Mouse (Mus musculus): ENCODE data around the gene Nadk. TPM values are rescaled to one million over a fixed set of nuclear protein-coding genes. Genes with fewer than 3 reads are reported as not detected.

The Nadk gene
- polyA plus RNA-seq, 1 experiment from 2014 or later, result 40.9 TPM

GRCm38 (mm10) chr4:155571442-155571841, 9.3 kb downstream of the Nadk start:
- Histone ChIP-seq H3K4me2 (no peak overlapping the region), H3K4me3 (no peak overlapping the region), H3K9ac (no peak overlapping the region), H3K27me3 (no peaks in the 10 kb centered on the region), H3K9me3 (replicated peaks) (no peaks in the 10 kb centered on the region), H3K27ac (no peak overlapping the region), H3K4me1 (replicated peaks) (peaks cover 15% of the 10 kb centered on the region), H3K36me3 (no peaks in the 10 kb centered on the region)
- 62% methylated on average over 2 of the region's 2 CpGs for WGBS
- no peak for ATAC-seq (replicated peaks; ENCODE audit: insufficient number of reproducible peaks, insufficient read depth, low FRiP score, low read depth)

GRCm38 (mm10) chr4:155573155-155573554, 11.0 kb downstream of the Nadk start:
- Histone ChIP-seq H3K27ac (no peak overlapping the region), H3K9ac (no peak overlapping the region), H3K4me2 (no peak overlapping the region), H3K36me3 (peaks cover 7% of the 10 kb centered on the region; the same call in 1 of the 2 replicates), H3K9me3 (replicated peaks) (no peaks in the 10 kb centered on the region), H3K4me3 (no peak overlapping the region), H3K27me3 (no peaks in the 10 kb centered on the region), H3K4me1 (replicated peaks) (peaks cover 14% of the 10 kb centered on the region)
- no peak for ATAC-seq (replicated peaks; ENCODE audit: insufficient number of reproducible peaks, insufficient read depth, low FRiP score, low read depth)
- WGBS, result 83% methylated on average over 2 of the region's 2 CpGs

- no peak overlapping the region for H3K27ac ChIP-seq
- H3K4me2 ChIP-seq, result no peak overlapping the region
- H3K4me1 ChIP-seq (replicated peaks), result peaks cover 9% of the 10 kb centered on the region; the same call in 1 of the 2 replicates
- no peaks in the 10 kb centered on the region for H3K9me3 ChIP-seq (replicated peaks)
- no peaks in the 10 kb centered on the region for H3K27me3 ChIP-seq
- H3K36me3 ChIP-seq, result peaks cover 7% of the 10 kb centered on the region; the same call in 1 of the 2 replicates
- no peak overlapping the region for H3K4me3 ChIP-seq
- ATAC-seq (replicated peaks; ENCODE audit: insufficient number of reproducible peaks, insufficient read depth, low FRiP score, low read depth), result no peak
- WGBS, result 88% methylated on average over 9 of the region's 9 CpGs
- no peak overlapping the region for H3K9ac ChIP-seq
Observed at GRCm38 (mm10) chr4:155573876-155574275, 11.7 kb downstream of the Nadk start.

- H3K27me3 ChIP-seq, result no peaks in the 10 kb centered on the region
- H3K9me3 ChIP-seq (replicated peaks), result no peaks in the 10 kb centered on the region
- no peak for ATAC-seq (replicated peaks; ENCODE audit: insufficient number of reproducible peaks, insufficient read depth, low FRiP score, low read depth)
- H3K4me3 ChIP-seq, result no peak overlapping the region
- H3K27ac ChIP-seq, result no peak overlapping the region
- WGBS, result 72% methylated on average over 11 of the region's 11 CpGs
- peaks cover 7% of the 10 kb centered on the region; the same call in 1 of the 2 replicates for H3K36me3 ChIP-seq
- 0 out of 2 replicates have a peak, but pooled peaks cover 8% of the 10 kb centered on the region for H3K4me1 ChIP-seq (replicated peaks)
- no peak overlapping the region for H3K9ac ChIP-seq
- no peak overlapping the region for H3K4me2 ChIP-seq
Observed at GRCm38 (mm10) chr4:155574931-155575330, 12.8 kb downstream of the Nadk start.

DNA sequence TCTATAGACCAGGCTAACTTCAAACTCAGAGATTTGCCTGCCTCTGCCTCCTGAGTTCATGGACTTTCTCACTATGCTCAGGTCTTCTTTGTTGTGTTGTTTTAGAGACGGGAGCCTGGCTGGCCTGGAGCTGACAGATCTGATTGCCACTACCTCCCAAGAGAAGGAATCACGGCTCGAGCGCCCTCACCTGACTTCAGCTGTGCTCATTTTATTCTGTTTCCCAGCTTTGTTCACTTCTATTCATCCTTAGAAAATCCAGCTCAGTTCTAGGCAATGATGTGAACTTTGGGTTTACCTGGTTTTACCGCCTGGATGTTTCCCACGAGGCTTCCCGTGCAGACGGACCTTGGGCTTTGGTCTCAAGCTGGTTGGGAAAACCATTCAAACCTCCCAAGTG, 13.3 kb downstream of the Nadk start:
- Histone ChIP-seq H3K27me3 (no peaks in the 10 kb centered on the region), H3K4me1 (replicated peaks) (0 out of 2 replicates have a peak, but pooled peaks cover 7% of the 10 kb centered on the region), H3K27ac (no peak overlapping the region), H3K4me3 (no peak overlapping the region), H3K4me2 (no peak overlapping the region), H3K36me3 (peaks cover 7% of the 10 kb centered on the region; the same call in 1 of the 2 replicates), H3K9me3 (replicated peaks) (no peaks in the 10 kb centered on the region), H3K9ac (no peak overlapping the region)
- 87% methylated on average over 8 of the region's 8 CpGs for WGBS
- ATAC-seq (replicated peaks; ENCODE audit: insufficient number of reproducible peaks, insufficient read depth, low FRiP score, low read depth), result no peak

DNA sequence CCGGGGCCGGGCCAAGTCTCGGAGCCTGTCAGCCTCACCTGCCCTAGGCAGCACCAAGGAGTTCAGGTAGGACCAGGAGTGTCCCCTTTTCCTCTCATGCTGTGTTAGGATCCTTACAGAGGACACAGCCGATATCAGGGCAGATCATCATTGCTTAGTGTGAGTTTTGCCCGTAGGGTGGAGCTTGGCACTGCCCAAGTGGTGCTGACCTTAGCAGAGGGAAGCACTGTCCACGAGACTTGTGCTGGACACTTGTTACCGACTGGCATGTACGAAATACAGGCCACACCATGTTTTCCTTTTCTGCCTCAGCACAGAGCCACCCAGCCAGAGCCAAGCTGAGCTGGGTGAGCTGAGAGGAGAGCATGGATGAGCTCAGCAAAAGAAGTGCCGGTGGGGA, 15.0 kb downstream of the Nadk start:
- no peaks in the 10 kb centered on the region for H3K9me3 ChIP-seq (replicated peaks)
- no peak for ATAC-seq (replicated peaks; ENCODE audit: insufficient number of reproducible peaks, insufficient read depth, low FRiP score, low read depth)
- no peak overlapping the region for H3K4me3 ChIP-seq
- H3K9ac ChIP-seq, result no peak overlapping the region
- H3K27ac ChIP-seq, result no peak overlapping the region
- no peak overlapping the region for H3K4me2 ChIP-seq
- peaks cover 7% of the 10 kb centered on the region; the same call in 1 of the 2 replicates for H3K36me3 ChIP-seq
- 0 out of 2 replicates have a peak, but pooled peaks cover 4% of the 10 kb centered on the region for H3K4me1 ChIP-seq (replicated peaks)
- H3K27me3 ChIP-seq, result no peaks in the 10 kb centered on the region
- WGBS, result 88% methylated on average over 9 of the region's 9 CpGs

GRCm38 (mm10) chr4:155577741-155578140, 15.6 kb downstream of the Nadk start:
- Histone ChIP-seq H3K9ac (no peak overlapping the region), H3K9me3 (replicated peaks) (no peaks in the 10 kb centered on the region), H3K36me3 (peaks cover 9% of the 10 kb centered on the region; the same call in 1 of the 2 replicates), H3K4me1 (replicated peaks) (0 out of 2 replicates have a peak, but pooled peaks cover 4% of the 10 kb centered on the region), H3K27ac (no peak overlapping the region), H3K4me3 (no peak overlapping the region), H3K4me2 (no peak overlapping the region), H3K27me3 (no peaks in the 10 kb centered on the region)
- WGBS, result 82% methylated on average over 5 of the region's 5 CpGs
- ATAC-seq (replicated peaks; ENCODE audit: insufficient number of reproducible peaks, insufficient read depth, low FRiP score, low read depth), result no peak

DNA sequence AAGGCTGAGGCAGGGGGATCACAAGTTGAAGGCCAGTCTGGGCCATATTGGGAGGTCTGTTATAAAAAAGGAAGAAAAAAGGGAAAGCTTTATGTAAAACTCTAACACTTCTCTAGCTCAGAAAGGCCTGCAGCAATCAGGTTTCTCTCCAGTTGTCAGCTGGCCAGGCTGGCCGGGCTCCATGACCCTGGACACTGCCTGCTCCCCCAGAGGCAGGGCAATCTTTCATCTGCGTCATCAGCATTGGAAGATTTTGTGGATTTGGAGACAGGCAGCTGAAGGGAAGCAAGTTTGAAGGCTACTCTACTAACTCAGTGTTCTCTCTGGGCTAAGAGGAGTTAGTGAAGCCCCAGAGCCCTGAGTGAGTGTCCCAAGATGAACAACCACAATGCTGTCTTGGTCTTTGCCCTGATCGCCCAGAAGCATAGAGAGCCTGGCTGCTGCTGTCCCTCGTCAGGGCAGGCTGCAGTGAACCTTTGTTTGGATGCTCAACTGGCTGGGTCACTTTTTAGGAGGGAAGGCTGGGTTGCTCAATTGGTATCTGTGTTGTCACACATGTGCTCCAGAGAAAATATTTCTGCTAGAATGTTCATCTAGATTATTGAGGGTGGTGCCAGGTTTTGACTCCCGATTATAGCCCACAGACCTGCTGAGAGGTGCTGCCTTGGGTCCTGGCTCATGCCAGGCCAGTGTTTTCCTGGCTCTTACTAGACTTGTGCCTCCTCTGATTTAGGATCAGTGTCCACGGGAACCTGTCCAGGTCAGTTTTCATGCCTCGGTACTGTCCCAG, 16.4 kb downstream of the Nadk start:
- Histone ChIP-seq H3K27ac (no peak overlapping the region), H3K4me3 (no peak overlapping the region), H3K27me3 (no peaks in the 10 kb centered on the region), H3K36me3 (peaks cover 14% of the 10 kb centered on the region; the same call in 1 of the 2 replicates), H3K9ac (no peak overlapping the region), H3K9me3 (replicated peaks) (no peaks in the 10 kb centered on the region), H3K4me1 (replicated peaks) (0 out of 2 replicates have a peak, but pooled peaks cover 4% of the 10 kb centered on the region), H3K4me2 (no peak overlapping the region)
- WGBS, result 77% methylated on average over 7 of the region's 7 CpGs
- no peak for ATAC-seq (replicated peaks; ENCODE audit: insufficient number of reproducible peaks, insufficient read depth, low FRiP score, low read depth)

DNA sequence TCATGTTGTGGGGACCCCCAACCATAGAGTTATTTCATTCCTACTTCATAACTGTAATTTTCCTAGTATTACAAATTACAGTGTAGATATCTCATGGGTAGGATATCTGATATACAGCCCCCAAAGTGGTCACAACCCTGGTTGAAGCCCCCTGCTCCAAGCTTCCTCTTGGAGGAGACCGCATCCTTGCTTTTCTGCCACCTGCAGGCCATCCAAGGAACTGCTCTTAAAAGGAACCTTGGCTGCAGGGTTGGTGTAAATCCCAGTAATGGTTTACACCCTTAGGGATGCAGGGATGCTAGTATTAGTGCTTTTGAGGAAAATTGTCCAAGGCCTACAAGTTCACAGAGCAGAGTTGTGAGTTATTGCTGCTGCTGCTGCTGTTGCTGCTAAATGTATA, 18.2 kb downstream of the Nadk start:
- Histone ChIP-seq H3K27ac (no peak overlapping the region), H3K4me1 (replicated peaks) (no peaks in the 10 kb centered on the region), H3K4me3 (no peak overlapping the region), H3K4me2 (no peak overlapping the region), H3K36me3 (peaks cover 31% of the 10 kb centered on the region), H3K27me3 (no peaks in the 10 kb centered on the region), H3K9me3 (replicated peaks) (no peaks in the 10 kb centered on the region), H3K9ac (no peak overlapping the region)
- ATAC-seq (replicated peaks; ENCODE audit: insufficient number of reproducible peaks, insufficient read depth, low FRiP score, low read depth), result no peak
- WGBS, result 33% methylated on average over 1 of the region's 1 CpGs

GRCm38 (mm10) chr4:155582279-155582905, 20.2 kb downstream of the Nadk start:
- Histone ChIP-seq H3K36me3 (peaks cover 44% of the 10 kb centered on the region), H3K27me3 (no peaks in the 10 kb centered on the region), H3K9me3 (replicated peaks) (no peaks in the 10 kb centered on the region), H3K4me2 (no peak overlapping the region), H3K4me3 (no peak overlapping the region), H3K9ac (no peak overlapping the region), H3K27ac (no peak overlapping the region), H3K4me1 (replicated peaks) (no peaks in the 10 kb centered on the region)
- ATAC-seq (replicated peaks; ENCODE audit: insufficient number of reproducible peaks, insufficient read depth, low FRiP score, low read depth), result no peak
- WGBS, result 89% methylated on average over 6 of the region's 6 CpGs

DNA sequence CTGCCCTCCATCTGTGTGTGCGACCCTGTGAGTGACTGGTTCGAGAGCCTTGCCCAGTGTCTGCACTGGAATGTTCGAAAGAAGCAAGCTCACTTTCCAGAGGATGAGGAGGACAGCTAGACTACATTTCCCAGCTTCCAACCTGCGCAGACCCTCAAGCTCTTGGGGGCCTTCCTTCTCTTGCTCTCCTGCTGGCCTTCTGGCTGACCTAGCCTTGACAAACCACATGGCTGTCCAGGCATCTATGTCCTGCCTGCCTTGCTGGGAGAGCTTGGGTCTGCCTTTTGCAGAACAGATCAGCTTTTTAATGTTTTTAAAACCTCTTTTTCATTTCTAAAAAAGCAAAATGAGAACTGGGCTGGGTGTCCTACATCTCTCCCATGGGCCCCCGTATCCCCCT, 27.2 kb downstream of the Nadk start:
- Histone ChIP-seq H3K9me3 (replicated peaks) (no peaks in the 10 kb centered on the region), H3K36me3 (peaks cover 53% of the 10 kb centered on the region), H3K27ac (no peak overlapping the region), H3K9ac (no peak overlapping the region), H3K4me3 (no peak overlapping the region), H3K4me1 (replicated peaks) (no peaks in the 10 kb centered on the region), H3K27me3 (no peaks in the 10 kb centered on the region), H3K4me2 (no peak overlapping the region)
- WGBS, result 95% methylated on average over 5 of the region's 5 CpGs
- ATAC-seq (replicated peaks; ENCODE audit: insufficient number of reproducible peaks, insufficient read depth, low FRiP score, low read depth), result no peak

Measured in heart, embryonic 15.5 days (tissue).